Mouse (Mus musculus) lung, postnatal 25 days (tissue): ENCODE data around the gene Garnl3.
"Not testable (repeated sequence)": the region's sequence is repeated elsewhere in the genome, so short reads cannot be mapped to it uniquely, and the experiment has no call there.

Experiments
- DNase-seq: peaks from one replicate; pipeline ENCODE4 v3.0.0; 2022; ENCODE audit warnings: low spot score

Garnl3 gene

GRCm38 (mm10) chr2:33022846-33023245 is 108.6 kb downstream of the Garnl3 start:
- no peak for DNase-seq

- no peak for DNase-seq
Measured at GRCm38 (mm10) chr2:33018026-33018425, 113.4 kb downstream of the Garnl3 start.

- DNase-seq = no peak
Measured at GRCm38 (mm10) chr2:33017191-33017590, 114.3 kb downstream of the Garnl3 start.

GRCm38 (mm10) chr2:33014877-33015276 is 116.6 kb downstream of the Garnl3 start:
- no peak for DNase-seq

GRCm38 (mm10) chr2:33009055-33009454 is 122.4 kb downstream of the Garnl3 start:
- DNase-seq = not testable (repeated sequence)

GRCm38 (mm10) chr2:33005041-33005440 is 126.4 kb downstream of the Garnl3 start:
- DNase-seq = no peak

- DNase-seq = no peak
Measured at GRCm38 (mm10) chr2:33002144-33002543, 129.3 kb downstream of the Garnl3 start.

GRCm38 (mm10) chr2:32999752-33000151 is 131.7 kb downstream of the Garnl3 start:
- no peak for DNase-seq

- DNase-seq = no peak
Measured at GRCm38 (mm10) chr2:32997792-32998191, 133.7 kb downstream of the Garnl3 start.

GRCm38 (mm10) chr2:32997081-32997480 is 134.4 kb downstream of the Garnl3 start:
- DNase-seq = no peak

- no peak for DNase-seq
Measured at GRCm38 (mm10) chr2:32992130-32992529, 139.3 kb downstream of the Garnl3 start.

GRCm38 (mm10) chr2:32990167-32990832 is 141.2 kb downstream of the Garnl3 start:
- DNase-seq = no peak

- DNase-seq = no peak
Measured at GRCm38 (mm10) chr2:32989376-32989775, 142.1 kb downstream of the Garnl3 start.

GRCm38 (mm10) chr2:32985844-32986243 is 145.6 kb downstream of the Garnl3 start:
- DNase-seq = no peak

- no peak for DNase-seq
Measured at GRCm38 (mm10) chr2:32983617-32984016, 147.8 kb downstream of the Garnl3 start.

- no peak for DNase-seq
Measured at GRCm38 (mm10) chr2:32982700-32983099, 148.8 kb downstream of the Garnl3 start.

GRCm38 (mm10) chr2:32981725-32982271 is 149.7 kb downstream of the Garnl3 start, which contains the start of gene Slc2a8:
Slc2a8 (minus strand) TSS chr2:32982083.
- DNase-seq = peak; percentile 95

- DNase-seq = no peak
Measured at GRCm38 (mm10) chr2:32981281-32981680, 150.2 kb downstream of the Garnl3 start.

- DNase-seq = no peak
Measured at GRCm38 (mm10) chr2:32979675-32980074, 151.8 kb downstream of the Garnl3 start.

- DNase-seq = no peak
Measured at GRCm38 (mm10) chr2:32978675-32979074, 152.8 kb downstream of the Garnl3 start.

- no peak for DNase-seq
Measured at GRCm38 (mm10) chr2:32977114-32977513, 154.3 kb downstream of the Garnl3 start.

- DNase-seq = no peak
Measured at GRCm38 (mm10) chr2:32974216-32974615, 157.2 kb downstream of the Garnl3 start.

GRCm38 (mm10) chr2:32971235-32971634 is 160.2 kb downstream of the Garnl3 start:
- DNase-seq = no peak

- DNase-seq = no peak
Measured at GRCm38 (mm10) chr2:32969326-32969725, 162.1 kb downstream of the Garnl3 start.
